Mouse (Mus musculus): ENCODE results near the gene Acsbg1. TPM values are rescaled to one million over a fixed set of nuclear protein-coding genes. Genes with fewer than 3 reads are reported as not detected.
"Not testable (repeated sequence)": the region's sequence is repeated elsewhere in the genome, so short reads cannot be mapped to it uniquely, and the experiment has no call there.

Acsbg1 gene
- polyA plus RNA-seq, 1 experiment = 1.8 TPM

DNA sequence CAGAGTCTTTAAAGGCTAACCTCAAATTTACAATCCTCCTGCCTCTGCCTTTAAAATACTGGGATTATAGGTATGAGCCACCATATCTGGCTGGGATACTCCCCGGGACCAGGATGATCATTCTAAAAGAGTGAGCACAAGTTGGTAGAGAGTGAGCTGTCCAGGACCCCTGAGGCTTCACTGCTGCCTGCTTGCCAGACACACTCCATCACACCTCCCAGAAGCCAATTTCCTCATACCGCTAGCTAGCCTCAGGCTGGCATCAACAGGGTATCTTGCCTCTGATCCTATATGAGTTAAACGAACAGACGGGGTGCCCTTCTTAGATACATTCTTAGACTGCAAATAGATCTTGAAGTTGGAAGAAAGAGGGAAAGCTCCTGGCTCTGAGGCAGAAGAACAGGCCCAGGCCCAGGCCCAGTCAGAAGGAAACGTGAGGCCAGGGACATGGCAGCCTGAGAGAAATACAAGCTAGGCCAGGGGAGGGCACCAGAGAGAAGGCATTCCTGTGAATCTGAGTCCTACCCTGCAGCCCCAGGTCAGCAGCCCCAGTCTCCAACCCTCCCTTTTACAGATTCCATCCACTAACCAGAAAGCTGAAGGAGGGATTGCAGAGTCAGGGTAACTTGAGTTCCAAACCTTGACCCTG, 31.9 kb downstream of the Acsbg1 start:
- Histone ChIP-seq H3K9me3 (peaks cover 5% of the 10 kb centered on the region), H3K4me1 (peaks cover 10% of the 10 kb centered on the region), H3K27me3 (replicated peaks) (peaks cover 8% of the 10 kb centered on the region), H3K36me3 (replicated peaks; ENCODE audit: low read length) (no peaks in the 10 kb centered on the region), H3K4me3 (replicated peaks) (no peak overlapping the region)
- no peak for TF ChIP-seq FLI1 (IDR thresholded peaks at IDR 0.05; ENCODE audit: low read length)
- TF ChIP-seq GATA1 (IDR thresholded peaks at IDR 0.05; ENCODE audit: borderline replicate concordance, low read length) = no peak

DNA sequence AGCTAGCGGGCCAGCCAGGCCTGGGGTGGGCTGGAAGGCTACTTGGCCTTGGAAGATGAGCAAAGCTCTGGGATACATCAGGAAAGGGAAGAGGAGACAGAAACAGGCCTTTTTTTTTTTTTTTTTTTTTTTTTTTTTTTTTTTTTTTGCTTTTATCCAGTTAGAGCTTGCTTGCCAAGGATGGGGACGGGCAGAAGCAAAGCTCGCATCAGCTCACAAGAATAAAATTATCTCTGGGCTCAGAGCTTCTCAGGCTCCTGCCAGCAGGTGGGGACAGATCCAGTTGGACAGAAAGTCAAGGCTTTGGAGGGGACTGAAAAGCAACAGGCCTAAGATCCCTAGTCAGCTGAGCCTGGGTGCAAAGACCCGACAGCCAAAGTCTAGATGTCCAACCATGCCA, 32.9 kb downstream of the Acsbg1 start:
- Histone ChIP-seq H3K9me3 (peaks cover 5% of the 10 kb centered on the region), H3K27me3 (replicated peaks) (peaks cover 9% of the 10 kb centered on the region), H3K4me1 (peaks cover 16% of the 10 kb centered on the region), H3K4me3 (replicated peaks) (no peak overlapping the region), H3K36me3 (replicated peaks; ENCODE audit: low read length) (no peaks in the 10 kb centered on the region)
- no peak for TF ChIP-seq FLI1 (IDR thresholded peaks at IDR 0.05; ENCODE audit: low read length)
- TF ChIP-seq GATA1 (IDR thresholded peaks at IDR 0.05; ENCODE audit: borderline replicate concordance, low read length) = no peak

DNA sequence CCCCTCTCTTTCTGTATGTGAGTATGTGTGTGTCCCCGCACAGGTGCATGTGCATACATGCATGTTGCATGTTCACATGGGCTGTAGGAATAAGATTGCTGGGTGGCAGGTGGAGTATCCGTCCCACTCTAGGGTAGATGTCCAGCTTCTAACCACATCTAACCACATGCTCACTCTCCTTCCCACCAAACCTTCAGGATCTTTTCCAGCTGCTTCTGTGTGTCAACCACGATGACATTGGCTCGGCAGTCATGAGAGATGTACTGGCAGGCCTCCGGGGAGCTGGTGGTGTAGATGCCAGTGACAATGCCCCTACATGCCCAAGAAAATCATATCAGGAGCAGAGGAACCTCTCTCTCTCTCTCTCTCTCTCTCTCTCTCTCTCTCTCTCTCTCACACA, 34.4 kb downstream of the Acsbg1 start:
- no peak overlapping the region for H3K4me3 ChIP-seq (replicated peaks)
- TF ChIP-seq GATA1 (IDR thresholded peaks at IDR 0.05; ENCODE audit: borderline replicate concordance, low read length) (no peak), FLI1 (IDR thresholded peaks at IDR 0.05; ENCODE audit: low read length) (no peak)
- peaks cover 16% of the 10 kb centered on the region for H3K4me1 ChIP-seq
- peaks cover 8% of the 10 kb centered on the region for H3K27me3 ChIP-seq (replicated peaks)
- H3K9me3 ChIP-seq = no peaks in the 10 kb centered on the region
- no peaks in the 10 kb centered on the region for H3K36me3 ChIP-seq (replicated peaks; ENCODE audit: low read length)

DNA sequence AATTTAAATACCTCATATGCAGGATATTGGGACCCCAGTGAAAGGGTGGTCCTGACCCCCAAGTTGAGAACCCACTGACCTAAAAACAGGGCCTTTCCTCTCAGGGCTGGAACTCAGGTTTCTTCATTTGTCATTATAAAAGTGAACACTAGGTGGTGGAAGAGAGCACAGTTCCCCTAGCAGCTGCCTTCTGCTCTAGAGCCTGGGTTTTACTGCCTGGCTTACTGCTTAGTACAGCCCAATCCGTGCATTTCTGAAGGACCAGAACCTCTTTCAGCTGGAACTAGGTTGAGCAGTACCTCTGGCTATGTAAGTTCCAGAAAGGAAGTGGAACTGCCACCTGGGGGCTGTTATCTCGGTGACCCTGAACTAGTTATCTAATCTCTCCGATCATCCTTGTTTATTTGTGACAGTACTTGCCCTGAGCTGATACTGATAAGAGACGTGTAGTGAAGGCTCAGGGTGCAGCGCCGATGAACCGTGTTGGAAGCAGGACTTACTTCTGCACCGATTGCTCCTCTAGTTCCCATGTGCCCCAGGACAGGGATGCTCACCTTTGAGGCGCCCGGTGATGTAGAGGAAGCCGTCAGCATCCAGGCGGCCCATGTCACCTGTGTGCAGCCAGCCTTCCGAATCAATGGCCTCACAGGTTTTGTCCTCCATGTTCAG, 47.4 kb downstream of the Acsbg1 start:
- H3K36me3 ChIP-seq (replicated peaks; ENCODE audit: low read length) = no peaks in the 10 kb centered on the region
- H3K9me3 ChIP-seq = no peaks in the 10 kb centered on the region
- no peak overlapping the region for H3K4me3 ChIP-seq (replicated peaks)
- H3K27me3 ChIP-seq (replicated peaks) = peaks cover 7% of the 10 kb centered on the region
- peaks cover 5% of the 10 kb centered on the region for H3K4me1 ChIP-seq
- TF ChIP-seq GATA1 (IDR thresholded peaks at IDR 0.05; ENCODE audit: borderline replicate concordance, low read length) (no peak), FLI1 (IDR thresholded peaks at IDR 0.05; ENCODE audit: low read length) (no peak)

DNA sequence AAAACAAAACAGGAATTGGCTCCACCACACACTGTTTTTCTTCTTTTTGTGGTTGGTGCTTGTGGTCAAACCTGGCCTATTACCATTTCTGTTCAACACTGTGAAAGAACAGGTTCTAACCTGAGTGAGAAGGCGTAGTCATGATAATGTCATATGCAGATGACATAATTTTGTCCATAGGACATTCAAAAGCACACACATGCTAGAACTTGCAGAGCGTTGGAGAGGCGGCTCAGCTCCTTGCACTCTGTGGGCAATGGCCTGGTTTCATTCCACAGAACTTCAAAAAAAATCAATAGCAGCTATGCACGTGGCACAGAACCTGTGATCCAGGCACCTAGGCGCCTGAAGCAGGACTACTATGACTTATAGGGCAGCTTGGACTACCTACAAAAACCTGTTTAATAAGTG, 48.9 kb downstream of the Acsbg1 start:
- Histone ChIP-seq H3K9me3 (no peaks in the 10 kb centered on the region), H3K4me3 (replicated peaks) (no peak overlapping the region), H3K4me1 (peaks cover 5% of the 10 kb centered on the region), H3K27me3 (replicated peaks) (peaks cover 2% of the 10 kb centered on the region), H3K36me3 (replicated peaks; ENCODE audit: low read length) (no peaks in the 10 kb centered on the region)
- TF ChIP-seq GATA1 (IDR thresholded peaks at IDR 0.05; ENCODE audit: borderline replicate concordance, low read length) = no peak
- TF ChIP-seq FLI1 (IDR thresholded peaks at IDR 0.05; ENCODE audit: low read length) = no peak

DNA sequence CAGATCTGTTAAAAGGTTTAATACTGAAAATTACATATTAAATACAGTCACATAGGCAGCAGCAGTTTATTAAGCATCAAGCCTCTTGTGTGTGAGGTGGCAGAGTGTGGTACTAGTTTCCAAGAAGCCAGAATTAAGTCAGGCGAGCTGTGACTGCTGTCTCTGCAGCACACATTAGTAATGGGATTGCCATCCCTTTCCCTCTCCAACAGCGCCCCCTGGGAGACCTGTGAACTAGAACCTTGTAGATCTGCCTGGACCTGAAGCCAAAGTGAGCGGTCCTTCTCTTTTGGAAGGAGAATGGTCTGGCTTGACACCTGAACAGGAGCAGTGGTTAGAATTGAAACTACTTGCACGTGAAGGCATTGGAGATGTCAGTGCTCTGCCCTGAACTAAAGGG, 56.8 kb downstream of the Acsbg1 start:
- peaks cover 55% of the 10 kb centered on the region for H3K36me3 ChIP-seq (replicated peaks; ENCODE audit: low read length)
- H3K27me3 ChIP-seq (replicated peaks) = no peaks in the 10 kb centered on the region
- no peak for TF ChIP-seq FLI1 (IDR thresholded peaks at IDR 0.05; ENCODE audit: low read length)
- no peak for TF ChIP-seq GATA1 (IDR thresholded peaks at IDR 0.05; ENCODE audit: borderline replicate concordance, low read length)
- H3K4me3 ChIP-seq (replicated peaks) = no peak overlapping the region
- H3K4me1 ChIP-seq = peaks cover 7% of the 10 kb centered on the region
- H3K9me3 ChIP-seq = no peaks in the 10 kb centered on the region

DNA sequence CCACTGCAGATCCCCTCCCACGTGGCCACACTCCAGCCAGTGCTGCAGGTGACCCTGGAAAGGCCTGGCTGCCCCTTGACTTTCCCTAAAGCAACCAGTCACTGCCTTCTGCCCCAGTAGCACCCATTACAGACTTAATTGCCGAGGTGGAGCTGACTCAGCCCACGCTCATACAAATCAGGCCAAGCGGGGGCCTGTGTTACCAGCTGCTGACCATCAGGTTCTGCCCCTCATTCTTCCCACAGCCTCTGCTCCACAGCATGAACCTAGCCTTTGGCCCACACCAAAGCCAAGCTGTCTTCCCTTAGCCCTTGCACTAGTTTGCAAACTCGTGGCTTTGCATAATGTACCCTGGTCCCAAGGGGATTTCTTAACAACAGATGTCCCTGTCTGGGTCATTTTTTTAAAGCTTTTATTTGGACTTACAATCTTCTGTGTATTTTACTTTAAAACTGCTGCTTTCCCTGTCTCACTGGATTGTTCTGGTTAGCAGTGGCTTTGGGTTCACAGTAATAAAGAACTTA, 57.5 kb downstream of the Acsbg1 start:
- H3K27me3 ChIP-seq (replicated peaks) = no peaks in the 10 kb centered on the region
- H3K9me3 ChIP-seq = no peaks in the 10 kb centered on the region
- H3K4me3 ChIP-seq (replicated peaks) = no peak overlapping the region
- H3K4me1 ChIP-seq = peaks cover 7% of the 10 kb centered on the region
- H3K36me3 ChIP-seq (replicated peaks; ENCODE audit: low read length) = peaks cover 62% of the 10 kb centered on the region
- TF ChIP-seq GATA1 (IDR thresholded peaks at IDR 0.05; ENCODE audit: borderline replicate concordance, low read length) (no peak), FLI1 (IDR thresholded peaks at IDR 0.05; ENCODE audit: low read length) (no peak)

DNA sequence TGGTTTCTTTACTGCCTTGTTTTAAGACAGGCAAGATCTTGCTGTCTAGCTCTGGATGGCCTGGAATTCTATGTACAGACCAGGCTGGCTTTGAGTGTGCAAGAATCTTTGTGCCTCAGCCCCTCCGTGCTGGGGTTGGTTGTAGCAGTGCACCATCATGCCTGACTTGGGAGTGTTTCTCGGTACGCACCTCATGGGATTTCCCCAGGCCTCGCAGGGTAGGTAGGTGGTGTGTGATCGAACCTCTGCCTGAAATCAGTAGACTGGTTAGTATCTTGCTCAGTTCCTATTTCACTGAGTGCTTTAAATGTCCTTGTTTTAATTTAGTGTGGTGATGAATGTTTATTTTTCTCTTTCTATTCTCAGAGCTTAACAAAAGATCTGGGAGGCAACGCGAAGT, 58.8 kb downstream of the Acsbg1 start:
- no peaks in the 10 kb centered on the region for H3K9me3 ChIP-seq
- H3K27me3 ChIP-seq (replicated peaks) = no peaks in the 10 kb centered on the region
- peaks cover 7% of the 10 kb centered on the region for H3K4me1 ChIP-seq
- TF ChIP-seq GATA1 (IDR thresholded peaks at IDR 0.05; ENCODE audit: borderline replicate concordance, low read length) = no peak
- no peak for TF ChIP-seq FLI1 (IDR thresholded peaks at IDR 0.05; ENCODE audit: low read length)
- peaks cover 75% of the 10 kb centered on the region for H3K36me3 ChIP-seq (replicated peaks; ENCODE audit: low read length)
- H3K4me3 ChIP-seq (replicated peaks) = no peak overlapping the region

DNA sequence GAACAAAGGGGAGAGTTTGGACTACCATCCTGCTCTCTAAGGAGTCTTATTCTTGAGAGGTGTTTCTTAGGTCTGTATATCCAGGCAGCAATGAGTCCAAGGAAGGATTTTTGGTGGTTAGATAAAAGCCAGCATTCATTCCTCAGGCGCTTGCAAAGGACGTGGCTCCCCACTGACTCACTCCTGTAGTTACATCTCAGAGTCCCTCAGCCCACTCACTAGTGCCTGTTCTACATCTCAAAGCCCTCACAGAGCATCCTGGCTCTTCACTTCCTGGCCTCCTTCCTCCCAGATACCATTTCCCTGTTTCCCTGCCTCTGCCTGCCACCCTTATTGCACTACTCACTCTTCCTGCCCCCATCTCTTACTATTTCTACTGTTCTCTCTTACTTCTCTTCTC, 59.3 kb downstream of the Acsbg1 start:
- Histone ChIP-seq H3K4me3 (replicated peaks) (no peak overlapping the region), H3K4me1 (peaks cover 7% of the 10 kb centered on the region), H3K36me3 (replicated peaks; ENCODE audit: low read length) (peaks cover 80% of the 10 kb centered on the region), H3K9me3 (no peaks in the 10 kb centered on the region), H3K27me3 (replicated peaks) (no peaks in the 10 kb centered on the region)
- TF ChIP-seq GATA1 (IDR thresholded peaks at IDR 0.05; ENCODE audit: borderline replicate concordance, low read length) (no peak), FLI1 (IDR thresholded peaks at IDR 0.05; ENCODE audit: low read length) (no peak)

DNA sequence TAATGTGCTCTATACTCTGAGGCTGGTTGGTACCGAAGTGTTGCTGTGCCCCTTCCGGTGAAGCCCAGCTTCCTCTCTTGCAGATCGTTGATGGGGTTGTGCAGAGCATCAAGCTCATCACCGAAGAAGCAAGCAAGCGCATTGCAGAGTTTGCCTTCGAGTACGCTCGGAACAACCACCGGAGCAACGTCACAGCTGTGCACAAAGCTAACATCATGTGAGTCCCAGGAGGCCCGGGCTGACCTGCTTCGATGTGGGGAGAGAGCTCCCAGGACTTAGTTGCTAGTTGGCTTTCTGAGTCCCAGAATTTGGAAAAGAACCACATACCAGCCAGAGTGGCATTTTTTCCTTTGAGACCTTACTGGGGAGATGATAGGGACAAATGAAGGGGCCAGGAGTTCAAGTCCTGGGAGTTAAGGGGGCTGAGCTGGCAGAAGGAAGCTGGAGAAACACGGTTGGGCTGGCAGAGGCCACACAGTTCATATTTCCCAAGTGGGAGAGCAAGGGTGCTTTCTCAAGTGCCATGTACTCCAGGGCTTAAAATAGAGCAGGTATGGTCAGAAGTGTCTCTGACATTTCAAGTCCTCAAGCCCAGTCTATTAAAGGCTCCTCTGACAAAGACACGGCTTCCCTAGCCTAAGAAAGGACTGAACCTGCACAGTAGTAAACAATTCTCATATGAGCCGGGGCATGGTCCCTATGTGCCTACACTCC, 64.8 kb downstream of the Acsbg1 start:
- Histone ChIP-seq H3K27me3 (replicated peaks) (no peaks in the 10 kb centered on the region), H3K4me1 (no peaks in the 10 kb centered on the region), H3K4me3 (replicated peaks) (no peak overlapping the region), H3K9me3 (no peaks in the 10 kb centered on the region), H3K36me3 (replicated peaks; ENCODE audit: low read length) (peaks cover 97% of the 10 kb centered on the region)
- TF ChIP-seq GATA1 (IDR thresholded peaks at IDR 0.05; ENCODE audit: borderline replicate concordance, low read length) (no peak), FLI1 (IDR thresholded peaks at IDR 0.05; ENCODE audit: low read length) (no peak)

DNA sequence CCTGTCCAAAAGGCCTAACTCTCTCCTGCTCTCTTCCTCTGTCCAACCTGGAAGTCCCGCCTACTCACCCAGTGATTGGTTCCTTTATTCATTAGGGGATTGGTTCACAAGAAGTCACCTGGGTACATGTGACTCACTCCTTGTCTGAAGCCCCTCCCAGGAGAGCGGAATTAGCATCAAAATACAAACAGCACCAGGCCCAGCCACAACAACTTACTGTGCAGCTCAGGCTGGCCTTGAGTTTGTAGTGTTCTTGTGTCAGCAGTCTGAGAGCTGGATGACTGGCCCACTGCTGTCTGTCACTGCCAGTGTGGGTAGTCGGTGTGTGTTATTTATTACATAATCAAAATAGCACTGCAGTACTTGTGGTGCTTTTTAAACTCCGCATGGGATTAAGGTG, 68.0 kb downstream of the Acsbg1 start:
- not testable (repeated sequence) for H3K4me3 ChIP-seq (replicated peaks); H3K9me3 ChIP-seq; H3K4me1 ChIP-seq; H3K27me3 ChIP-seq (replicated peaks)
- peaks cover 96% of the 10 kb centered on the region for H3K36me3 ChIP-seq (replicated peaks; ENCODE audit: low read length)

All from megakaryocyte, embryonic 14.5 days (primary cell).